Mouse (Mus musculus) liver, adult 2 months (tissue): ENCODE measurements at regions not wholly inside any gene's neighbourhood (a gene's known extent, or its start where the extent isn't known, plus 50 kb on each side); places are given as distances from the start of the nearest gene placed in this dataset.

ENCODE experiments used
- DNase-seq: peaks from one replicate; pipeline ENCODE4 v3.0.0-alpha.2; 2011; ENCODE audit warnings: low read depth, low spot score; ENCODE audit errors: extremely low read depth
- H3K27ac ChIP-seq: fragments of 200-500 bp; replicated peaks from 2 replicates; pipeline ENCODE4 v1.5.1; 2012; ENCODE audit warnings: low read depth, mild to moderate bottlenecking, control low read depth, inconsistent platforms, low read length; ENCODE audit not compliant: insufficient read depth
- H3K27me3 ChIP-seq: fragments of 200-500 bp; 2 replicates; pipeline ENCODE4 v1.6.1; 2012; ENCODE audit warnings: mild to moderate bottlenecking, moderate library complexity, low read length, inconsistent platforms; ENCODE audit not compliant: control insufficient read depth, insufficient read depth
- H3K36me3 ChIP-seq: fragments of 200-500 bp; 2 replicates; pipeline ENCODE4 v1.6.1; 2012; ENCODE audit warnings: low read length, inconsistent platforms; ENCODE audit not compliant: control insufficient read depth, insufficient read depth
- H3K4me1 ChIP-seq: fragments of 200-500 bp; 2 replicates; pipeline ENCODE4 v1.6.1; 2011; ENCODE audit warnings: low read length; ENCODE audit not compliant: control insufficient read depth, insufficient read depth
- H3K4me3 ChIP-seq: fragments of 200-500 bp; 2 replicates; pipeline ENCODE4 v1.5.1; 2011; ENCODE audit warnings: low read depth, mild to moderate bottlenecking, control low read depth, low read length, moderate library complexity; ENCODE audit not compliant: insufficient read depth
- H3K79me2 ChIP-seq: fragments of 200-500 bp; 2 replicates; pipeline ENCODE4 v1.6.1; 2012; ENCODE audit warnings: inconsistent platforms, mild to moderate bottlenecking, low read length, moderate library complexity; ENCODE audit not compliant: control insufficient read depth, insufficient read depth
- H3K9ac ChIP-seq: fragments of 200-500 bp; 2 replicates; pipeline ENCODE4 v1.6.1; 2012; ENCODE audit warnings: low read depth, mild to moderate bottlenecking, control low read depth, inconsistent platforms, low read length
- CTCF ChIP-seq: fragments of 200-500 bp; IDR thresholded peaks from 2 replicates; pipeline ENCODE4 v1.5.1; 2011; ENCODE audit warnings: low read depth, low read length, control low read depth
- POLR2A ChIP-seq: fragments of 200-500 bp; IDR thresholded peaks from 2 replicates; pipeline ENCODE4 v1.6.1; 2011; ENCODE audit warnings: low read length, control low read depth; ENCODE audit not compliant: insufficient read depth; ENCODE audit errors: extremely low read depth
- WGBS: fragments of 180-500 bp; shearing (Covaris S2); methylation state at CpG from one replicate; pipeline ENCODE4 v1.1.7; 2018; 5-methylcytosine and 5-hydroxymethylcytosine counted together

GRCm38 (mm10) chr9:84569533-84569932 lies 644.6 kb downstream of the Bckdhb start:
- 45% methylated on average over 3 of the region's 3 CpGs for WGBS
- no peak overlapping the region for H3K4me3 ChIP-seq
- no peaks in the 10 kb centered on the region for H3K27me3 ChIP-seq
- no peak overlapping the region for H3K9ac ChIP-seq
- H3K27ac ChIP-seq: no peak overlapping the region
- TF ChIP-seq CTCF (no peak), POLR2A (no peak)
- no peaks in the 10 kb centered on the region for H3K36me3 ChIP-seq
- no peak for DNase-seq
- H3K79me2 ChIP-seq: no peaks in the 10 kb centered on the region
- H3K4me1 ChIP-seq: no peaks in the 10 kb centered on the region

- Histone ChIP-seq H3K79me2 (no peaks in the 10 kb centered on the region), H3K4me1 (no peaks in the 10 kb centered on the region), H3K27me3 (no peaks in the 10 kb centered on the region), H3K36me3 (no peaks in the 10 kb centered on the region), H3K27ac (no peak overlapping the region), H3K9ac (no peak overlapping the region), H3K4me3 (no peak overlapping the region)
- no peak for DNase-seq
- WGBS: 50% methylated on average over 5 of the region's 5 CpGs
- TF ChIP-seq POLR2A (no peak), CTCF (no peak)
Observed at GRCm38 (mm10) chr9:84577781-84578180, 652.8 kb downstream of the Bckdhb start.

GRCm38 (mm10) chr9:84587791-84588190 lies 662.8 kb downstream of the Bckdhb start:
- H3K4me3 ChIP-seq: no peak overlapping the region
- TF ChIP-seq CTCF (no peak), POLR2A (no peak)
- H3K36me3 ChIP-seq: no peaks in the 10 kb centered on the region
- H3K27me3 ChIP-seq: no peaks in the 10 kb centered on the region
- no peak overlapping the region for H3K27ac ChIP-seq
- H3K79me2 ChIP-seq: no peaks in the 10 kb centered on the region
- no peak overlapping the region for H3K9ac ChIP-seq
- DNase-seq: no peak
- H3K4me1 ChIP-seq: no peaks in the 10 kb centered on the region
- 80% methylated on average over 4 of the region's 4 CpGs for WGBS

GRCm38 (mm10) chr9:84594724-84595123 lies 669.8 kb downstream of the Bckdhb start:
- no peaks in the 10 kb centered on the region for H3K79me2 ChIP-seq
- WGBS: 83% methylated on average over 2 of the region's 2 CpGs
- H3K4me3 ChIP-seq: no peak overlapping the region
- H3K4me1 ChIP-seq: no peaks in the 10 kb centered on the region
- H3K27me3 ChIP-seq: no peaks in the 10 kb centered on the region
- no peaks in the 10 kb centered on the region for H3K36me3 ChIP-seq
- DNase-seq: peak; percentile 38
- no peak for TF ChIP-seq POLR2A
- TF ChIP-seq CTCF: no peak
- H3K9ac ChIP-seq: no peak overlapping the region
- H3K27ac ChIP-seq: no peak overlapping the region
